Mouse (Mus musculus): ENCODE data around the gene 5330417C22Rik. TPM values are rescaled to one million over a fixed set of nuclear protein-coding genes. Genes with fewer than 3 reads are reported as not detected.

5330417C22Rik gene
- polyA plus RNA-seq, 1 experiment from 2014 or later = 10.0 TPM

Small RNA genes within 50 kb of the gene (microRNA-seq; reads per million reads assigned to microRNA genes)
- not detected for gene Gm22860

Other genes with a start within 250 kb of the 5330417C22Rik start
- gene Mybphl, start 171.6 kb downstream of the 5330417C22Rik start, polyA plus RNA-seq (2015; fragmentation: Nextera tagmentation; extraction: Ambion mirVana) = 0.13 and 0.21 TPM in 2 replicates
- gene Psrc1, start 152.7 kb downstream of the 5330417C22Rik start, polyA plus RNA-seq (2015; fragmentation: Nextera tagmentation; extraction: Ambion mirVana) = 13.8 and 13.9 TPM in 2 replicates
- 50.5 and 58.0 TPM in 2 replicates for gene Celsr2, start 121.0 kb downstream of the 5330417C22Rik start, polyA plus RNA-seq (2015; fragmentation: Nextera tagmentation; extraction: Ambion mirVana)
- 220 and 230 TPM in 2 replicates for gene Sars, start 91.3 kb downstream of the 5330417C22Rik start, polyA plus RNA-seq (2015; fragmentation: Nextera tagmentation; extraction: Ambion mirVana)
- gene 1700013F07Rik, start 2.4 kb downstream of the 5330417C22Rik start, polyA plus RNA-seq (2015; fragmentation: Nextera tagmentation; extraction: Ambion mirVana) = 0.74 and 2.9 TPM in 2 replicates
- 58.8 and 60.6 TPM in 2 replicates for gene Tmem167b, start 25.9 kb upstream of the 5330417C22Rik start, polyA plus RNA-seq (2015; fragmentation: Nextera tagmentation; extraction: Ambion mirVana)
- 63.8 and 66.2 TPM in 2 replicates for gene Taf13, start 35.2 kb upstream of the 5330417C22Rik start, polyA plus RNA-seq (2015; fragmentation: Nextera tagmentation; extraction: Ambion mirVana)
- 91.5 and 96.5 TPM in 2 replicates for gene Wdr47, start 54.7 kb upstream of the 5330417C22Rik start, polyA plus RNA-seq (2015; fragmentation: Nextera tagmentation; extraction: Ambion mirVana)
- gene Clcc1, start 117.4 kb upstream of the 5330417C22Rik start, polyA plus RNA-seq (2015; fragmentation: Nextera tagmentation; extraction: Ambion mirVana) = 50.5 and 50.8 TPM in 2 replicates
- gene Gpsm2, start 185.8 kb upstream of the 5330417C22Rik start, polyA plus RNA-seq (2015; fragmentation: Nextera tagmentation; extraction: Ambion mirVana) = 24.4 and 26.8 TPM in 2 replicates
- gene Aknad1, start 203.1 kb upstream of the 5330417C22Rik start, polyA plus RNA-seq (2015; fragmentation: Nextera tagmentation; extraction: Ambion mirVana) = 0.16 TPM in 1 of 2 replicates, not detected in the other